Mouse (Mus musculus) large intestine, adult 2 months (tissue): Measurements from ENCODE around the gene Dtnb. TPM values are rescaled to one million over a fixed set of nuclear protein-coding genes. Genes with fewer than 3 reads are reported as not detected.

ENCODE experiments used
- DNase-seq: peaks from one replicate; pipeline ENCODE4 v3.0.0-alpha.2; 2012; ENCODE audit warnings: low read depth, low spot score
- WGBS: fragments of 180-500 bp; shearing (Covaris S2); methylation state at CpG from one replicate; pipeline ENCODE4 v1.1.7; 2018; 5-methylcytosine and 5-hydroxymethylcytosine counted together
- polyA plus RNA-seq: library from polyadenylated mRNA; depleted of rRNA; stranded (reverse); fragments of >200 nt; gene quantifications from 2 replicates; pipeline ENCODE4 v1.2.3, GENCODE M21; 2012

Dtnb gene
- polyA plus RNA-seq, 1 experiment, result 10.6 TPM

DNA sequence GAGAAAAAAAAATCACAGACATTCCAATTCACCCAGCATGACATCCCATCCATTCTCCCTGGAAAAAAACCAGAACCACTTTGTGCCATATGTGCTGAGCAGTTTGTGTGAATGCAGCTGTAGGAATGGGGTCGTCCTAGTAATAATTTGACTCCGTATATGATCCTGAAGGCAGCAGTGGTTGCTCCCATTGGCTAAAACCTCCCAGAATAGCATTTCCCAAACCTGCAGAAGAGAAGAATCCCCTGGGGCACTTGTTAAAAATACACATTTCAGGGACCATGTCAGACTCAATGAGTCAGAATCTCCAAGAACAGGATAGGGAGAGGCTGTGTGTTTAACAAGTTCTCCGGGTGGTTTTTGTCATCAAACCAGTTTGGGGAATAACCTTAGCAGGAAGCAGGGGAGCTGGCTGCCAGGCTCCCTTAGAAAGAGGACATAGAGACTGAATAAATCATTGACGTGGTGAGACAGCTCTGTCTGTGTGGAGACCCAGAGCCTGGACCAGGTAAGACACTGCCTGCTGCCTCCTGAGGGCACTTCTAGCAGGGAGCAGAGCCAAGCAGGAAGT is 147.1 kb downstream of the Dtnb start:
- DNase-seq, result no peak
- WGBS, result 41% methylated on average over 4 of the region's 4 CpGs

DNA sequence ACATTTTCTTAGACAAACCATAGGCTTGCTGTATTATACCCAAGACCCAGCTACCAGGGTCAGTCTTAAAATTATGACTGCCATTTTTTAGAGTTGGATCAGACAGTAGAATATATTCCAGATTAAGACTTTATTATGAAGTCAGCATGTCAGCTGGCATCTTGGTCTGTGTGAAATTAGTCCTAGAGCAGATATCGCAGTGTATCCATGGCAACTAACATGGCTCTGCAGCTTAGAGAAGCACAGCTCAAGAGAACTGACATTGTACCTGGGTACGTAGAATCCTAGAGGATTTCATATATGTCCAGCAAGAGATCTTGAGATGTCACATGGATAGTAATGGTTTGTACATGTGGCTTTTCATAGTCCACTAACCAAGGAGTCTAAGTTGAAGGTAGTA is 148.3 kb downstream of the Dtnb start:
- over 99% methylated on average over 2 of the region's 2 CpGs for WGBS
- no peak for DNase-seq

GRCm38 (mm10) chr12:3723762-3724161 is 151.6 kb downstream of the Dtnb start:
- no peak for DNase-seq
- WGBS, result 20% methylated on average over 3 of the region's 3 CpGs

DNA sequence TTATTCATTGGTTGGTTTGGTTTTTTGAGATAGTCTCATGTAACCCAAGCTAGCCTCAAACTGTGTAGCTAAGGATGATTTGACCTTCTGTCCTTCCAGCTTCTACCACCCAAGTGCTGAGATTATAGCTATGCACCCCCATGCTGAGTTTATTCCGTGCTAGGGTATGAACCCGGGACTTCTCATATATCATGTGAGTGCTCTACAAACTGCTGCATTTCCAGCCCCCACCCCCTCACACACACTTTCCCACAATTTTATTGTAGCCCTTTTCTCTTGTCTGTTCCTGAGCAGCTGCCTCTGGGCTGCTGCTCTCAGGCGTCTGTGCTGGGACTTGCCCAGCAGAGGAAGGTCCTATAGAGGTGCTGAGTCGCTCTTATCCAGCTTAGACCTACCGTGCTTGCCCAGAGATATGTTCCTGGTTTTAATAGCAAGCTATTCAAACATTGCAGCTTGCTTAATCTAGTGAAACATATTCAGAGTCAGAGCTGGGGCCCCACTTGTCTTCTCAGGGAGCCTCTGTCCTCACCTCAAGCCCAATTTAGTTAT is 152.7 kb downstream of the Dtnb start:
- DNase-seq, result no peak
- 45% methylated on average over 5 of the region's 5 CpGs for WGBS

- DNase-seq, result no peak
- 83% methylated on average over 6 of the region's 6 CpGs for WGBS
Observed at GRCm38 (mm10) chr12:3729521-3730075, 157.4 kb downstream of the Dtnb start.

- 35% methylated on average over 11 of the region's 11 CpGs for WGBS
- no peak for DNase-seq
Observed at GRCm38 (mm10) chr12:3732623-3733265, 160.6 kb downstream of the Dtnb start.

DNA sequence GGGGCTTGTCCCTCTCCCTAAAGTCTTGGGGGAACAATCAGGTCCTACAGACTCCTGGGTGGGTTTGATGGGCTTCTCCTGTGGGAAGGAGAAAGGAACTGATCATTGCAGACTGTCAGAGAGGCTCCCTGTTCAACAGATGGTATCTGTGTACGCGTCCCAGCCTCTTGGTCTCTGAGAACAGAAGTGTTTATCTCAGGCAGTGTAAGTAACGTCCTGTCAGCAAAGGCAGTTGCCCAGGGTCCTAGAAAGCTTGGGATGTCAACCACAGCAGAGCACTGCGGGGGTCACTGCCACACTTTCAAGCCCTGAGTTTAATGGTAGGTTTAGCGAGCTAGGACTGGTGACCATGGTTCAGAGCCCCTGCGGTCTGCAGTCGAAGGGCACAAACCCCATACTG is 161.1 kb downstream of the Dtnb start:
- DNase-seq, result no peak
- WGBS, result 82% methylated on average over 7 of the region's 7 CpGs

DNA sequence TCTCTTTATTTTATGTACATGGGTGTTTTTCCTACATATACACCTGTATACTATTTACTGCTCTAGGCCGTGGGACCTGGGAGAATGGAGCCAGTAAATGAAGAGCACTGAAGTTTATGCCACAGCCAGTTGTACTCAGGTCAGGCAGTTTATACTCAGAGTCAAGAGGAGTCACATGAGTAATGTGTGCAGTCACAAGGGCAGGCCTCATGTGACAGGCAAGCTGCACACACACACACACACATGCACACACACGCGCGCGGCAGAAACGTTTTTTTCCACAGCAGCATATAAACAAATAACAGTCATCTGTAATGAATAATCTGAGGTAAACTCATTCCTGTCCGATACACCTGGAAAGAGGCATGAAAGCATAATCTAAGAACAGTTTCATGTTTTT is 164.8 kb downstream of the Dtnb start:
- DNase-seq, result no peak
- 80% methylated on average over 7 of the region's 7 CpGs for WGBS

GRCm38 (mm10) chr12:3738741-3739529 is 166.8 kb downstream of the Dtnb start:
- DNase-seq, result no peak
- 70% methylated on average over 7 of the region's 7 CpGs for WGBS

- 65% methylated on average over 18 of the region's 18 CpGs for WGBS
- DNase-seq, result no peak
Observed at GRCm38 (mm10) chr12:3739749-3740704, 167.8 kb downstream of the Dtnb start.

DNA sequence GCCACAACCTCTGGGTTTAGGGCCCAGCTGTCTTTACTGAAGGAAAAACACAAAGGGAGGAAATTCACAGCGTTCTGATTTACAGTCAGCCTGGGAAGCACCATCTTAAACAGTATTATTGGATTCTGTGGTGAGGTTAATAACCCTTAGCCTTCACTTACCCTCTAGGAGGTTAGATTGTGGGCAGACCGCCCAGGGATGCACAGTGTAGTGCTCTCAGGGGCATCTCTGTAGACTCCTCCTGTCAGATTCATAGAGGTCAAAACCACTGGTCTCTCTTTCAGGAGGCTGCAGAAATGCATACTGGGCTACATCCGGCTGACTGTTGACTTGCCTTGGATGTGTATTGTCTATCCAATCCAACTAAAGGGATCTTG is 168.5 kb downstream of the Dtnb start:
- no peak for DNase-seq
- WGBS, result 76% methylated on average over 3 of the region's 3 CpGs

DNA sequence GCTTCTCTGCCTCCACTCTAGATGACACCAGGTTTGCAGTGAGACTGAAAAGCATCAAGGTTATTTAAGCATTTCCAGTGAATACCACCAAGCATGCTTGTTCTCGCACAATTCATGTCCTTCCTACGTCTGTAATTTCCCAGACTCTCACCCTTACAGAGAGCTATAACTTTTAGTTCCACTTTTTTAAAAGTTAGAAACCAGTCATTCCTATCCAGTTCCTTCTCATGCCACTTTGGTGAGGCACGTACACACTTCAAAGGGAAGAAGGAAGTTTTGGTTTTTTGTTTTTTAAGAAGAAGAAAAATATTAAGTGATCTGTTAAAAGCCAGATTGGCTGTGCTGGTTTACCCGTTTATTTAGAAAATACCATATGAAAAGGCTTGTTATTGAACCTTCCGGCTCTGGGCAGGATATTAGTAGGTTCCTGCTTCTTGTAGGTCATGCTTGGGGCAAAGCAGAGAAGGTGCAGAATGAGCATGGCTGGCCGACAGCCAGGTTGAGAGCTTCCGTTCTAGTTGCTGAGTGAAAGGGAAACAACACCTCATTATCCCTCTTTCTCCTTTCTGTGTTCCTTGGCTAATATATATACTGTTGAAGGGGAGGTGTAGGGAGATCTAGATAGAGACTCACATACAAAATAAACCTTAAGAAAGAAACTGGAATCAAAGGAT is 173.4 kb downstream of the Dtnb start:
- 57% methylated on average over 7 of the region's 7 CpGs for WGBS
- DNase-seq, result no peak

DNA sequence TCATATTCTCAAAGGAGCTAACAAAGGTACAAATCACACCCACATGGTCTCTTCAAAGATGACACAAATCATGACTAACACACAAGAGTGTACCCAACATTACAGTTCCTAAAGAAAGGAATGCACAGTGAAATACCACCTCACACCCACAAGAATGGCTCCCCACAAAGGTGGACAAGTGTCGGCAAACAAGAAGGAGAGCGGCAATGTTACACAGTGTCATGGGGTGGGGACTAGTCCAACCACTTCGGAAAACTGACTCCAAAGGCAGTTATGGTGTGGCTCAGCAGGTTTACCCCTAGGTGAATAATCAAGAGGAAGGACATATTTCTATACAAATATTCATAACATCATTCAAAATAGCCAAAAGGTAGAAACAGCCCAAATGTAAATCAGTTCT is 174.2 kb downstream of the Dtnb start:
- 76% methylated on average over 3 of the region's 3 CpGs for WGBS
- DNase-seq, result no peak

DNA sequence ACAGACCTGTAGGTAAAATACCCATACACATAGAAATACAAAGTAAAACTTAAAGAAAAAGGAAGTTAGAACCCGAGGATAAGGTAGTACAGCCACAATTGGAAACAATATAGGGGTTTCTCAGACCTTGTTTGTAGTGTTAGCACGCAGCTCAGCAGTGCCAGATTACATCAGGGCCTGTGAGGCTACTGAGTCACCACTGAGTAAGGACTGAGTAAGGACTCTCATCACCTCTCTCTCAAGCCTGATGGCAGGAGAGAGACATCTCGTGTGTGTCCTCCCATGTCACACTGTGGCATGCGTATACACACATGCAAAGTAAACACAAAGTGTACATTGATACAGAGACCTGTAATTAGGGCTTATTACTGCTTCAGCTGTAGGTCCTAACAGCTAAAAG is 175.4 kb downstream of the Dtnb start:
- DNase-seq, result no peak
- 66% methylated on average over 4 of the region's 4 CpGs for WGBS

DNA sequence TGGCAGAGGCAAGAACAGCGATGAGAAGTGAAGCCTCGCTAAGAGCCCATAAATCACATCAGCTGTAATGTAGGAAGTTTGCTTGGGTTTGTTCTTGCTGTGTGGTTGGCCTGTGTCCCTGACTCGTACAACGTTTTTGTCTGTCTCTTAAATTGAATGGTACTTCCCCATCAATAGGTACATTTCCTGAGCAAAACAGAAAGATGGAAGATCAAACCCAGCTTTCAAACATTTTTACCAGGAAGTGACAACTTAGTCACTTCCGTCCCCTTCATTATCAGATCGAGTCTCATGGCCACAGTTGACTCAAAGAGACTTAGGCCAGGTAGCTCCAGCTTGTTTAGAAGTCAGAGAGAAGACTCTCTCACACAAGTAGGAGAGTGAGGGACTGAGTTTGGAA is 183.3 kb downstream of the Dtnb start:
- 63% methylated on average over 6 of the region's 6 CpGs for WGBS
- no peak for DNase-seq

DNA sequence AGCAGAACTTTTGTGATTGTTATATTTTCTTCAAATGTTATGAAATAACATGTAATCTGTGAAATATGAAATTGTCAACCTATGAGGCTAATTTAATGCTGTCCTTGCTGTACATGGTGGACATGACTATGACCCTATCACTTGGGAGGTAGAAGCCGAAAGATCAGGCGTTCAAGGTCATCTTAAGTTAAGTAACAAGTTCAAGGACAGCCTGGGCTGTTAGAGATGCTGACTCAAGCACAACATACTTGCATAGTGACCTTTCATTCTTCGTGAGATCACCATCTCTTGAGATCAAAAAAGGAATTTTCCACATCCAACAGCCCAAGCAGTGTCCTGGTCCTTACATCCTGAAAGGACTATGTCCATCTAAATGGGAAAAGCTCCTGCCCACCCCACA is 184.0 kb downstream of the Dtnb start:
- WGBS, result 96% methylated on average over 3 of the region's 3 CpGs
- no peak for DNase-seq

- no peak for DNase-seq
- 66% methylated on average over 3 of the region's 3 CpGs for WGBS
Observed at GRCm38 (mm10) chr12:3758127-3758526, 185.9 kb downstream of the Dtnb start.

- 3% methylated on average over 4 of the region's 4 CpGs for WGBS
- peak; percentile 55 for DNase-seq
Observed at GRCm38 (mm10) chr12:3759419-3759818, 187.2 kb downstream of the Dtnb start.
